Mouse (Mus musculus) lung, postnatal 0 days (tissue): Measurements from ENCODE around the gene Spred2. TPM values are rescaled to one million over a fixed set of nuclear protein-coding genes. Genes with fewer than 3 reads are reported as not detected.

Experiments
- ATAC-seq: fragments of 200-750 bp; cut with Nextera tagmentation; 2 replicates; pipeline ENCODE4 v1.8.0; 2017; ENCODE audit warnings: moderate library complexity
- DNase-seq: peaks from one replicate; pipeline ENCODE4 v3.0.0-alpha.2; 2016; ENCODE audit warnings: low spot score
- H3K27ac ChIP-seq: fragments of 300-500 bp; sonication (generic); 2 replicates; pipeline ENCODE4 v1.5.1; 2014; ENCODE audit warnings: antibody characterized with exemption, mild to moderate bottlenecking, low read length, mixed read lengths
- H3K27me3 ChIP-seq: fragments of 300-500 bp; sonication (generic); replicated peaks from 2 replicates; pipeline ENCODE4 v1.6.1; 2014; ENCODE audit warnings: low read length, mixed read lengths; ENCODE audit not compliant: insufficient read depth
- H3K36me3 ChIP-seq: fragments of 300-500 bp; sonication (generic); 2 replicates; pipeline ENCODE4 v1.6.1; 2014; ENCODE audit warnings: low read length, mixed read lengths; ENCODE audit not compliant: insufficient read depth
- H3K4me1 ChIP-seq: fragments of 300-500 bp; sonication (generic); 2 replicates; pipeline ENCODE4 v1.6.1; 2014; ENCODE audit warnings: antibody characterized with exemption, low read depth, low read length, mixed read lengths; ENCODE audit not compliant: insufficient read depth
- H3K4me2 ChIP-seq: fragments of 300-500 bp; sonication (generic); replicated peaks from 2 replicates; pipeline ENCODE4 v1.6.1; 2014; ENCODE audit warnings: low read depth, mild to moderate bottlenecking, low read length, moderate library complexity, mixed read lengths
- H3K4me3 ChIP-seq: fragments of 300-500 bp; sonication (generic); 2 replicates; pipeline ENCODE4 v1.5.1; 2014; ENCODE audit warnings: low read depth, low read length
- H3K9ac ChIP-seq: fragments of 300-500 bp; sonication (generic); replicated peaks from 2 replicates; pipeline ENCODE4 v1.6.1; 2014; ENCODE audit warnings: low read depth, mild to moderate bottlenecking
- H3K9me3 ChIP-seq: fragments of 300-500 bp; sonication (generic); 2 replicates; pipeline ENCODE4 v1.6.1; 2016; ENCODE audit warnings: low read length, mixed read lengths
- CTCF ChIP-seq: IDR thresholded peaks from 2 replicates; pipeline ENCODE4 v1.5.1; 2016; ENCODE audit warnings: antibody characterized with exemption, mild to moderate bottlenecking
- EP300 ChIP-seq: IDR thresholded peaks from 2 replicates; pipeline ENCODE4 v1.6.1; 2016; ENCODE audit warnings: antibody characterized with exemption, mild to moderate bottlenecking, control low read depth
- WGBS: fragments of 180-500 bp; shearing (Covaris S2); extraction: QIAGEN DNeasy Blood & Tissue Kit; methylation state at CpG from one replicate; pipeline ENCODE4 v1.1.7; 2014; 5-methylcytosine and 5-hydroxymethylcytosine counted together
- polyA plus RNA-seq: library from polyadenylated mRNA; unstranded; fragments of >200 nt; fragmentation: Nextera tagmentation; extraction: Ambion mirVana; gene quantifications from 2 replicates; pipeline ENCODE4 v1.2.1, GENCODE M21; 2015

Gene Spred2
- polyA plus RNA-seq, 1 experiment from 2014 or later, result 3.9 TPM

DNA sequence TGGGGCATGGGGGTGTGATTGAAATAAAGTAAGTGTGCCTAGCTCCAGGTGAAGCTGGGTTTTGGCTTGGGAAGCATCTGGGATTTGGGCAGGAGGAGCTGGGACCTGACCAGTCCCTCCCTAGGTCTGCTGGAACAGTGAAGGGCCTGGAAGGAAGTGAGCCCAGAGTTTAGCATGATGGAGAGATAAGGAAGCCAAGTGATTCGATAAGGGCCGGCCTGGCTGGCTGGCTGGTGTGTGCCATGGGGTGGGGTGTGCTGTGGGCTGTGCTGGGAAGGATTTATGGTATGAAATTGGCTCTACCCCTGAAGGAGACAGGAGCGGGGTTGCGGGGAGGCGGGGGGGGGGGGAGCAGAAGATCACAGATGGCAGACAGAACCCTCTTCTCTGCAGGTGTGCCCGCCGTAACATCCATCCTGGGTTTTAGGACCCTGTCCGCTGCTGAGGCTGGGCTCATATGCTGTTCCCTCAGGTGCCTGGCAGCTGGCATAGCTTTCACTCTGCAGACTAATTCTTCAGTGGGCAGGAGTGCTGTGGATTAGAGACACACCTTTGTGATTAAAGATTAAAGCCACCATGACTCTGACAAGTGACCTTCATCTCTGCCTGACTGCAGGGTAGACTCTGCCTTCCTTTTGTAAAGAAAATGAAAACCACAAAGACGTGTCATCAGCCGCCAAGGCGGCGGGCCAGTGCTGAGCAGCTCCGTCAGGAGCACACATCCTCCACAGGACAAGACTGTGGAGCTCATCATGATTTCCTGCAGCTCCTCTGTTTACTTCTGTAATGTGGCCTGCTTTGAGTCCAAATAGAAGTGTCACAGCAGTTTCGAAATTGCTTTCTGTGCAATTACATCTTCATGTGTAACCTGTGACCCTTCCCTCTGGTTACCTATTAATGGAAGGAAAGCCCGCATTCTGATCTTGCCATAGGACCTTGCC, 68.4 kb downstream of the Spred2 start:
- H3K4me3 ChIP-seq, result no peak overlapping the region
- peaks cover 5% of the 10 kb centered on the region; the same call in 1 of the 2 replicates for H3K4me1 ChIP-seq
- H3K36me3 ChIP-seq, result no peaks in the 10 kb centered on the region
- H3K9ac ChIP-seq, result no peak overlapping the region
- H3K27me3 ChIP-seq, result no peaks in the 10 kb centered on the region
- H3K4me2 ChIP-seq, result no peak overlapping the region
- DNase-seq (peak; percentile 32), ATAC-seq (peak; percentile 43)
- 54% methylated on average over 14 of the region's 15 CpGs for WGBS
- H3K27ac ChIP-seq, result peak overlapping the region; percentile 69
- H3K9me3 ChIP-seq, result no peaks in the 10 kb centered on the region
- TF ChIP-seq EP300, result no peak
- TF ChIP-seq CTCF, result no peak

DNA sequence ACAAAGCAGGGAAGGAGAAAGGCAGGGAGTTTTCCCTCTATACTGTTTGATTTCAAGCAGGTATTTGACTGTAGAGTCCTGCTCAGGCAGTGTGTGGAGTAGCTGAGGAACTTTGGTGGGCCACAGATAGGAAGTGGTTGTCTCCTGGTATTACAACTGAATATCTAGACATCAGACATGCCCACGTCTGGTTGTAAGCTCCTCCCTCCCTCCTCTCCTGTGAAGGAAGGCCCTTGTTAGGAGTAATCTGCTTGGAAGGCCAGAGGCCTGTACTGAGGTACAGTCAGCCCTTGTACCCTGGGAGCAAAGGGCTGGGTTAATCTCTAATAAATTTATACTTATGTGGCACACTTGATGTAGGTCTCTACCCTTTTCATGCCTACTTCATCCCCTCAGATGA, 69.6 kb downstream of the Spred2 start:
- H3K36me3 ChIP-seq, result no peaks in the 10 kb centered on the region
- TF ChIP-seq CTCF (no peak), EP300 (no peak)
- H3K4me3 ChIP-seq, result no peak overlapping the region
- H3K4me2 ChIP-seq, result no peak overlapping the region
- peaks cover 4% of the 10 kb centered on the region; the same call in 1 of the 2 replicates for H3K4me1 ChIP-seq
- H3K27me3 ChIP-seq, result no peaks in the 10 kb centered on the region
- H3K9me3 ChIP-seq, result no peaks in the 10 kb centered on the region
- DNase-seq, result no peak
- ATAC-seq, result no peak
- H3K9ac ChIP-seq, result no peak overlapping the region
- WGBS, result 50% methylated on average over 1 of the region's 1 CpGs
- H3K27ac ChIP-seq, result no peak overlapping the region

DNA sequence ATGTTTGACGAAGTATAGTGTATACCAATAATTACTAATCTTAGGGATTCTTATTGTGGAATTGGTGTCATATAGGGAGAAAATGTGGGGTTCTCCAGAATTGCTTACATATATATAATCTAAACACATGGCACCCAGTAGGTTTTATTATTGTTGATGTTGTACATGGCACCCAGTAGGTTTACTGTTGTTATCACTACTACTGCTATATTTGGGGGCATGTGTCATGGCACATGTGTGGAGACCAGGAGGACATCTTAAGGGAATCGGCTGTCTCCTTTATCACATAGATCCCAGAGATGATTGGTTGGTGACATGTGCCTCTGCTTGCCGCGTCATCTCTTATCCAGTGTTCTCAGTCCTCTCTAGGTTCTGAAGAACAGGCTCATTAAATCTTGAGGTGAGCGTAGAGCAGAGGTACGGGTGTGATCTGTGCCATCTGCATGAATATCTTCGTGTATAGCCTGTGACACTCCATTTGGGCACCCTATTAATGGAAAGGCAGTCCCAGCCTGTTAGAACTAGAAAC, 70.2 kb downstream of the Spred2 start:
- TF ChIP-seq EP300 (no peak), CTCF (no peak)
- Histone ChIP-seq H3K27me3 (no peaks in the 10 kb centered on the region), H3K36me3 (no peaks in the 10 kb centered on the region), H3K4me1 (peaks cover 4% of the 10 kb centered on the region; the same call in 1 of the 2 replicates), H3K9me3 (no peaks in the 10 kb centered on the region), H3K4me3 (no peak overlapping the region), H3K27ac (no peak overlapping the region), H3K9ac (no peak overlapping the region), H3K4me2 (no peak overlapping the region)
- ATAC-seq (no peak), DNase-seq (no peak)
- 92% methylated on average over 7 of the region's 7 CpGs for WGBS

DNA sequence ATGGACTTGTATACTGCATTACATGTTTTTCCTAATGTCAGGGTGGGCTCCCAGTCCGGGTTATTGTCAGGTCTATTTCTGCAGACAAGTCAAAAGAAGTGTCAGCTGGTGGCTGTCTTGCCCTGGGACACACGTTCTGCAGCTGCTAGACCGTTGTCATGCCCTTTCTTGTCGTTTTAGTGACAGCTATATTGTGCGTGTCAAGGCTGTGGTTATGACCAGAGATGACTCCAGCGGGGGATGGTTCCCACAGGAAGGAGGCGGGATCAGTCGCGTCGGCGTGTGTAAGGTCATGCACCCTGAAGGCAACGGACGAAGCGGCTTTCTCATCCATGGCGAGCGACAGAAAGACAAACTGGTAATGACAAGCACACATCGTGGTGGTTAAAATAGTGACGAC, 73.8 kb downstream of the Spred2 start:
- WGBS, result 53% methylated on average over 18 of the region's 18 CpGs
- no peak overlapping the region for H3K27ac ChIP-seq
- no peak overlapping the region for H3K4me2 ChIP-seq
- H3K4me3 ChIP-seq, result no peak overlapping the region
- TF ChIP-seq CTCF, result no peak
- TF ChIP-seq EP300, result no peak
- ATAC-seq (peak; percentile 49; the same call in 1 of the 2 replicates), DNase-seq (no peak)
- no peaks in the 10 kb centered on the region for H3K27me3 ChIP-seq
- H3K9me3 ChIP-seq, result no peaks in the 10 kb centered on the region
- H3K36me3 ChIP-seq, result no peaks in the 10 kb centered on the region
- H3K9ac ChIP-seq, result no peak overlapping the region
- H3K4me1 ChIP-seq, result no peaks in the 10 kb centered on the region

DNA sequence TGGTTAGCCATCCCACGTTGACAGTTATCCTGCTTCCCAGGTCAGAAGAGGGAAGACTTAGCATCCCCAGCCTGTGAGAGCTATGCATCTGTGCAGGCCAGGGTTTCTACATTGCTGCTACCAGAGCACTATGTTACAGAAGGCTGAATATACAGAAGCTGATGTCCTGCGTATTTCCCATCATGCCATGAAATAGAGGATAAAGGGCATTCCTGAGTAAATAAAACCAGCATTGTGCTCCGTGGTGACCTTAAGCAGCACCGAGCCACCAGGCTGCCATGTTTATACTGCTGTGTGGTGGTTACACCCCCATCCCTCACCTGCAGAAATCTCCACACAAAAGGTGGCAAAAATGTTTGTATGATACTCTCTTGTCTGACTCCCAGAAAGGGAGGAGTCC, 78.7 kb downstream of the Spred2 start:
- DNase-seq (no peak), ATAC-seq (no peak)
- no peak for TF ChIP-seq EP300
- TF ChIP-seq CTCF, result no peak
- Histone ChIP-seq H3K4me1 (no peaks in the 10 kb centered on the region), H3K36me3 (no peaks in the 10 kb centered on the region; the same call in 1 of the 2 replicates), H3K9ac (no peak overlapping the region), H3K27ac (no peak overlapping the region), H3K9me3 (no peaks in the 10 kb centered on the region), H3K4me2 (no peak overlapping the region), H3K4me3 (no peak overlapping the region), H3K27me3 (no peaks in the 10 kb centered on the region)
- 76% methylated on average over 4 of the region's 4 CpGs for WGBS

DNA sequence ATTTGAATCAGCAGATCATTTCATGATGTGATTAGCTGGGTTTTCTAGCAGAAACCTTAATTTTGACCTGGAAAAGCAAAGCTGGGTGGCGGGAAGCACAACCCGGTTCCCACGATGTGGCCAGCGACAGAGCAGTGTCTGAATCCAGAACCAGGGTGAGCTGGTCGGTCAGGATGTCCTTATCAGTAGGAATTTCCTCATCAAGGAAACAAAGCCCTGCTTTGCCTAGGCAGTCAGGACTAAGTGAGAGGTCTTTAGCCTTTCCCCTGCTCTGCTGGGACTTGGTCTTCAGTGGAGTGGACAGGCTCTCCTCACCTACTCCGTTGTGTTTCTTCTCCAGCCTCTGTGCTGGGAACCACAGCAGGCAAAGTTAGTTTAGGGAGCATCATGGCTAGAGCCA, 83.5 kb downstream of the Spred2 start:
- no peaks in the 10 kb centered on the region for H3K27me3 ChIP-seq
- peaks cover 9% of the 10 kb centered on the region; the same call in 1 of the 2 replicates for H3K36me3 ChIP-seq
- H3K27ac ChIP-seq, result no peak overlapping the region
- WGBS, result 69% methylated on average over 6 of the region's 6 CpGs
- H3K9ac ChIP-seq, result no peak overlapping the region
- no peak for DNase-seq
- H3K4me1 ChIP-seq, result no peaks in the 10 kb centered on the region
- H3K9me3 ChIP-seq, result no peaks in the 10 kb centered on the region
- no peak for ATAC-seq
- no peak for TF ChIP-seq CTCF
- no peak for TF ChIP-seq EP300
- no peak overlapping the region for H3K4me3 ChIP-seq
- no peak overlapping the region for H3K4me2 ChIP-seq
